ENCODE assay signal across 14 mouse cellular contexts in the genomic region with DNA sequence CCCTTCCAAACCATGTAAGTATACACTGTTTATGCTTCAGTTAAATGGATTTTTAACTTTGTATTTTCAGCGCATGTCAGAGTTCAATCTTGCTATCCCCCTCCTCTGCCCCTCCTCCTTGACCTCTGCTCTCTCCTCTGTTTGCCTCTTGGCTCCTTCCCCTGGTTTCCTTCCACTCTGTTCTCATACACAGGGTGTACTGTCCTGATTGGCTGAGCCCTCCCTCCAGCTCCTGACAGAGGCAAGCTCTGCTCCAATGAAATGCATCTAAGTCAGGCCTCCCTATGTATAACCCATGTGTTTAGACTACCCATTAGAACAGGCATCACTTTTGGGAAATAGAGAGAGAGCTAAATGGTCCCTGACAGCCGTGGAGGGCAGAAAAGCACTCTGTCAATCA.
DNase-seq lines count a peak whose midpoint lies in the region; ATAC-seq and TF ChIP-seq lines count a peak whose summit lies in the region.
"Had no signal": no experiment of that assay in that cellular context is flagged by ENCODE, and none has a peak within 500 bp of the region (broad histone marks: within the 10 kb centered on the region; RNA-seq: fewer than 3 reads in every experiment).

No protein-coding gene starts in this region.

- intact Hi-C loops in heart, postnatal 36 days (cut with DNase I) = no loop called here

- 0 out of 2 replicates have a peak, but pooled peaks have one; percentile 20 for ATAC-seq in heart, postnatal 0 days (ENCODE audit: insufficient read depth, low read depth)
- ATAC-seq in lung, embryonic 15.5 days (ENCODE audit: borderline replicate concordance, extremely low read depth, low FRiP score, low TSS enrichment) = peak; percentile 55; the same call in 1 of the 2 replicates
- ATAC-seq in hindbrain, embryonic 16.5 days = peak; percentile 34; the same call in 1 of the 2 replicates
- ATAC-seq: activated CD4-positive, CD25-positive, alpha-beta regulatory T cell, adult 4 months had no signal

- H3K4me2 ChIP-seq in heart, postnatal 0 days (ENCODE audit: low read depth, low read length) = no peak overlapping the region
- H3K4me2 ChIP-seq in lung, embryonic 15.5 days = no peak overlapping the region
- H3K4me2 ChIP-seq in hindbrain, embryonic 16.5 days (ENCODE audit: low read length) = no peak overlapping the region
- H3K4me2 ChIP-seq: heart, embryonic 15.5 days; kidney, embryonic 15.5 days; liver, embryonic 13.5 days had no signal

- TF ChIP-seq POLR2A in lung, adult 2 months (IDR thresholded peaks at IDR 0.05; ENCODE audit: borderline replicate concordance, extremely low read depth, low read depth, low read length) = no peak
- no peak for TF ChIP-seq POLR2A in cerebellum, adult 2 months (IDR thresholded peaks at IDR 0.05; ENCODE audit: borderline replicate concordance, insufficient read depth, low read length)

- H3K27ac ChIP-seq in heart, postnatal 0 days (ENCODE audit: low read depth) = no peak overlapping the region
- H3K27ac ChIP-seq in lung, embryonic 15.5 days = no peak overlapping the region
- H3K27ac ChIP-seq in embryonic facial prominence, embryonic 10.5 days (replicated peaks) = no peak overlapping the region
- no peak overlapping the region for H3K27ac ChIP-seq in hindbrain, embryonic 16.5 days (ENCODE audit: low read depth, low read length)
- H3K27ac ChIP-seq in cerebellum, adult 2 months (ENCODE audit: insufficient read depth, low read length) = no peak overlapping the region
- H3K27ac ChIP-seq: heart, embryonic 15.5 days; kidney, embryonic 15.5 days; liver, embryonic 13.5 days had no signal

- 73% methylated on average over 2 of the region's 2 CpGs for WGBS in heart, postnatal 0 days
- WGBS in lung, embryonic 15.5 days = 34% methylated on average over 2 of the region's 2 CpGs
- WGBS in lung, adult 2 months = 47% methylated on average over 2 of the region's 2 CpGs
- 53% methylated on average over 2 of the region's 2 CpGs for WGBS in embryonic facial prominence, embryonic 10.5 days
- 50% methylated on average over 2 of the region's 2 CpGs for WGBS in hindbrain, embryonic 16.5 days
- 66% methylated on average over 2 of the region's 2 CpGs for WGBS in cerebellum, adult 2 months

- no peaks in the 10 kb centered on the region for H3K36me3 ChIP-seq in heart, postnatal 0 days (replicated peaks; ENCODE audit: control insufficient read depth, insufficient read depth, low read length)
- H3K36me3 ChIP-seq in lung, embryonic 15.5 days = no peaks in the 10 kb centered on the region
- no peaks in the 10 kb centered on the region for H3K36me3 ChIP-seq in embryonic facial prominence, embryonic 10.5 days (replicated peaks)
- H3K36me3 ChIP-seq in hindbrain, embryonic 16.5 days (ENCODE audit: control insufficient read depth, insufficient read depth, low read length) = no peaks in the 10 kb centered on the region
- H3K36me3 ChIP-seq: heart, embryonic 15.5 days; kidney, embryonic 15.5 days; liver, embryonic 13.5 days had no signal

- no peaks in the 10 kb centered on the region for H3K27me3 ChIP-seq in heart, postnatal 0 days (ENCODE audit: control insufficient read depth, insufficient read depth, low read length)
- peaks cover 12% of the 10 kb centered on the region for H3K27me3 ChIP-seq in lung, embryonic 15.5 days
- 0 out of 2 replicates have a peak, but pooled peaks cover 5% of the 10 kb centered on the region for H3K27me3 ChIP-seq in embryonic facial prominence, embryonic 10.5 days (replicated peaks; ENCODE audit: low read depth, poor library complexity, severe bottlenecking)
- H3K27me3 ChIP-seq in hindbrain, embryonic 16.5 days (replicated peaks; ENCODE audit: control insufficient read depth, insufficient read depth, low read length) = no peaks in the 10 kb centered on the region
- no peaks in the 10 kb centered on the region for H3K27me3 ChIP-seq in cerebellum, adult 2 months (ENCODE audit: control insufficient read depth, insufficient read depth, low read length)
- H3K27me3 ChIP-seq: heart, embryonic 15.5 days; kidney, embryonic 15.5 days; liver, embryonic 13.5 days had no signal

- no peak for DNase-seq in heart, postnatal 0 days (ENCODE audit: low spot score)
- no peak for DNase-seq in heart, postnatal 36 days
- no peak for DNase-seq in lung, adult 2 months
- peak; percentile 24 for DNase-seq in embryonic facial prominence, embryonic 10.5 days (ENCODE audit: low spot score)
- no peak for DNase-seq in layer of hippocampus, adult 18-20 months (ENCODE audit: low spot score in 2 of 2)
- DNase-seq in cerebellum, adult 2 months = no peak
- DNase-seq: cerebellum, postnatal 10 days; liver, embryonic 13.5 days; thymus, postnatal 36 days had no signal

- no peak overlapping the region for H3K4me3 ChIP-seq in heart, postnatal 0 days (ENCODE audit: low read depth, low read length)
- no peak overlapping the region for H3K4me3 ChIP-seq in lung, embryonic 15.5 days
- H3K4me3 ChIP-seq in lung, adult 2 months (replicated peaks; ENCODE audit: extremely low read depth, low read depth, low read length) = no peak overlapping the region
- H3K4me3 ChIP-seq in embryonic facial prominence, embryonic 10.5 days = no peak overlapping the region
- H3K4me3 ChIP-seq in hindbrain, embryonic 16.5 days (ENCODE audit: low read length) = no peak overlapping the region
- H3K4me3 ChIP-seq in cerebellum, adult 2 months (replicated peaks; ENCODE audit: insufficient read depth, low read depth, low read length) = no peak overlapping the region
- H3K4me3 ChIP-seq: heart, embryonic 15.5 days; kidney, embryonic 15.5 days; liver, embryonic 13.5 days had no signal

- TF ChIP-seq EP300 in heart, postnatal 0 days (IDR thresholded peaks at IDR 0.05; ENCODE audit: low read depth) = no peak

- no peak for TF ChIP-seq CTCF in heart, postnatal 0 days (IDR thresholded peaks at IDR 0.05; ENCODE audit: low read depth)
- no peak for TF ChIP-seq CTCF in lung, adult 2 months (IDR thresholded peaks at IDR 0.05; ENCODE audit: insufficient read depth, low read length)
- no peak for TF ChIP-seq CTCF in cerebellum, adult 2 months (IDR thresholded peaks at IDR 0.05; ENCODE audit: borderline replicate concordance, insufficient read depth, low read depth, low read length)

- H3K9ac ChIP-seq in heart, postnatal 0 days (replicated peaks; ENCODE audit: low read depth, low read length) = no peak overlapping the region
- no peak overlapping the region for H3K9ac ChIP-seq in lung, embryonic 15.5 days
- no peak overlapping the region for H3K9ac ChIP-seq in hindbrain, embryonic 16.5 days (ENCODE audit: low read depth, low read length)
- H3K9ac ChIP-seq: heart, embryonic 15.5 days; kidney, embryonic 15.5 days; liver, embryonic 13.5 days had no signal

- H3K9me3 ChIP-seq in heart, postnatal 0 days (replicated peaks; ENCODE audit: control insufficient read depth, low read length) = no peaks in the 10 kb centered on the region
- H3K9me3 ChIP-seq in lung, embryonic 15.5 days = no peaks in the 10 kb centered on the region
- no peaks in the 10 kb centered on the region for H3K9me3 ChIP-seq in embryonic facial prominence, embryonic 10.5 days
- H3K9me3 ChIP-seq in hindbrain, embryonic 16.5 days (ENCODE audit: control insufficient read depth, low read length) = no peaks in the 10 kb centered on the region
- H3K9me3 ChIP-seq: heart, embryonic 15.5 days; kidney, embryonic 15.5 days; liver, embryonic 13.5 days had no signal

- no peaks in the 10 kb centered on the region for H3K4me1 ChIP-seq in heart, postnatal 0 days (ENCODE audit: control insufficient read depth, insufficient read depth)
- no peaks in the 10 kb centered on the region for H3K4me1 ChIP-seq in lung, embryonic 15.5 days
- no peaks in the 10 kb centered on the region for H3K4me1 ChIP-seq in lung, adult 2 months (ENCODE audit: control insufficient read depth, insufficient read depth, low read length)
- peaks cover 19% of the 10 kb centered on the region for H3K4me1 ChIP-seq in embryonic facial prominence, embryonic 10.5 days
- no peaks in the 10 kb centered on the region for H3K4me1 ChIP-seq in hindbrain, embryonic 16.5 days (ENCODE audit: control insufficient read depth, insufficient read depth, low read depth, low read length)
- no peaks in the 10 kb centered on the region for H3K4me1 ChIP-seq in cerebellum, adult 2 months (ENCODE audit: control insufficient read depth, insufficient read depth, low read length)
- H3K4me1 ChIP-seq: heart, embryonic 15.5 days; kidney, embryonic 15.5 days; liver, embryonic 13.5 days had no signal
